Mouse (Mus musculus) myocyte (in vitro differentiated cells): ENCODE measurements around the gene She. TPM values are rescaled to one million over a fixed set of nuclear protein-coding genes. Genes with fewer than 3 reads are reported as not detected.

Experiments used
- H3K27me3 ChIP-seq: one replicate; pipeline ENCODE4 v1.6.1; 2011; ENCODE audit not compliant: control insufficient read depth, insufficient read depth, insufficient read length
- H3K36me3 ChIP-seq: one replicate; pipeline ENCODE4 v1.6.1; 2011; ENCODE audit not compliant: control insufficient read depth, insufficient read depth
- H3K4me2 ChIP-seq: one replicate; pipeline ENCODE4 v1.6.1; 2011; ENCODE audit warnings: low read depth, control low read depth
- H3K4me3 ChIP-seq: one replicate; pipeline ENCODE4 v1.5.1; 2011; ENCODE audit warnings: mild to moderate bottlenecking, control low read depth, moderate library complexity
- H3K79me2 ChIP-seq: one replicate; pipeline ENCODE4 v1.6.1; 2011; ENCODE audit not compliant: control insufficient read depth, insufficient read depth
- H3ac ChIP-seq: one replicate; pipeline ENCODE4 v1.6.1; 2011; ENCODE audit not compliant: control insufficient read depth, insufficient read length
- CEBPB ChIP-seq: IDR thresholded peaks from 2 replicates; pipeline ENCODE4 v1.6.1; 2011; ENCODE audit warnings: mild to moderate bottlenecking, moderate library complexity; ENCODE audit not compliant: poor library complexity, insufficient read depth, severe bottlenecking
- E2F4 ChIP-seq: IDR thresholded peaks from one replicate; pipeline ENCODE4 v1.6.1; 2011; ENCODE audit warnings: mild to moderate bottlenecking, control low read depth, moderate library complexity; ENCODE audit not compliant: insufficient read depth
- MAX ChIP-seq: IDR thresholded peaks from one replicate; pipeline ENCODE4 v1.6.1; 2011; ENCODE audit warnings: low read depth, mild to moderate bottlenecking, control low read depth
- MYOD1 ChIP-seq, 3 experiments: IDR thresholded peaks; one replicate each; pipeline ENCODE4 v1.6.1; 2011; ENCODE audit warnings: control low read depth in 2 of 3, low read depth in 2 of 3, mild to moderate bottlenecking in 2 of 3, moderate library complexity in 1 of 3; ENCODE audit not compliant: insufficient read length in 2 of 3, control insufficient read depth in 1 of 3
- MYOG ChIP-seq, 3 experiments: IDR thresholded peaks; one replicate each; pipeline ENCODE4 v1.6.1; 2011; ENCODE audit warnings: control low read depth in 2 of 3, low read depth in 2 of 3, mild to moderate bottlenecking in 2 of 3; ENCODE audit not compliant: insufficient read length in 2 of 3, control insufficient read depth in 1 of 3, insufficient read depth in 1 of 3
- POLR2A ChIP-seq: IDR thresholded peaks from one replicate; pipeline ENCODE4 v1.6.1; 2011; ENCODE audit warnings: low read depth, mild to moderate bottlenecking, control low read depth, moderate library complexity; ENCODE audit not compliant: insufficient read length
- POLR2AphosphoS2 ChIP-seq: IDR thresholded peaks from one replicate; pipeline ENCODE4 v1.6.1; 2011; ENCODE audit warnings: low read depth, control low read depth; ENCODE audit not compliant: insufficient read length
- REST ChIP-seq: IDR thresholded peaks from one replicate; pipeline ENCODE4 v1.6.1; 2011; ENCODE audit warnings: mild to moderate bottlenecking, control low read depth, moderate library complexity; ENCODE audit not compliant: insufficient read depth, insufficient read length
- SRF ChIP-seq: IDR thresholded peaks from one replicate; pipeline ENCODE4 v1.6.1; 2011; ENCODE audit warnings: low read depth; ENCODE audit not compliant: control insufficient read depth, insufficient read length
- TCF12 ChIP-seq: IDR thresholded peaks from one replicate; pipeline ENCODE4 v1.6.1; 2011; ENCODE audit warnings: mild to moderate bottlenecking, control low read depth; ENCODE audit not compliant: poor library complexity, insufficient read depth, severe bottlenecking
- TCF3 ChIP-seq: IDR thresholded peaks from one replicate; pipeline ENCODE4 v1.6.1; 2011; ENCODE audit warnings: low read depth, control low read depth; ENCODE audit not compliant: insufficient read length
- USF1 ChIP-seq: IDR thresholded peaks from one replicate; pipeline ENCODE4 v1.6.1; 2011; ENCODE audit warnings: low read depth, mild to moderate bottlenecking, control low read depth, moderate library complexity
- polyA plus RNA-seq: library from polyadenylated mRNA; unstranded; fragments of >200 nt; fragmentation: generic; extraction: Trizol; gene quantifications from one replicate; pipeline ENCODE4 v1.2.1, GENCODE M21; 2012; ENCODE audit warnings: missing spikeins

She gene
- polyA plus RNA-seq, 1 experiment: not detected

DNA sequence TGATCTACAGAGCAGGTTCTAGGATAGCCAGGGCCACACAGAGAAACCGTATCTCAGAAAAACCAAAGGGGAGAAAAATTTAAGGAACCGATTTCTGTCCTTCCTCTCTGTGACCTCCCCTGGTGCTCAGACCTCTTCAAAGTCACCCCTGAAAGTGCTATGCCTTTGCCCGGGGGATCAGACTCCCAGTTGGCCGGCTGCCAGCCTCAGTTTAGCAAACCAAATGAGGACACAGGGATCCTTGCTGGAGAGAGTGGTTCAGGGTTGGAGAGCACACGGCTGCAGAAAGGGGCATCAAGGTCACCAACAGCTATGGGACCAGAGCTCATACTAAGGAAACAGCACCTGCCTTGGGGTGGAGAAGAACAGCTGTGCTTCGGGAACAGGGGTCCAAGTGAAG is 33.9 kb downstream of the She start:
- TF ChIP-seq REST (no peak), POLR2AphosphoS2 (no peak), USF1 (no peak), MYOG (IDR thresholded peaks at IDR 0.05; ENCODE audit: control insufficient read depth in 1 of 3, insufficient read depth in 1 of 3, insufficient read length in 2 of 3, low read depth in 2 of 3) (no peak), TCF12 (no peak), POLR2A (no peak), CEBPB (no peak), E2F4 (no peak), TCF3 (no peak), MYOD1 (IDR thresholded peaks at IDR 0.05; ENCODE audit: control insufficient read depth in 1 of 3, insufficient read length in 2 of 3, low read depth in 2 of 3) (no peak), MAX (no peak), SRF (no peak)
- H3K27me3 ChIP-seq: no peaks in the 10 kb centered on the region
- H3K36me3 ChIP-seq: no peaks in the 10 kb centered on the region
- no peak overlapping the region for H3K4me3 ChIP-seq
- H3ac ChIP-seq: no peak overlapping the region
- H3K79me2 ChIP-seq: no peaks in the 10 kb centered on the region
- H3K4me2 ChIP-seq: no peak overlapping the region

DNA sequence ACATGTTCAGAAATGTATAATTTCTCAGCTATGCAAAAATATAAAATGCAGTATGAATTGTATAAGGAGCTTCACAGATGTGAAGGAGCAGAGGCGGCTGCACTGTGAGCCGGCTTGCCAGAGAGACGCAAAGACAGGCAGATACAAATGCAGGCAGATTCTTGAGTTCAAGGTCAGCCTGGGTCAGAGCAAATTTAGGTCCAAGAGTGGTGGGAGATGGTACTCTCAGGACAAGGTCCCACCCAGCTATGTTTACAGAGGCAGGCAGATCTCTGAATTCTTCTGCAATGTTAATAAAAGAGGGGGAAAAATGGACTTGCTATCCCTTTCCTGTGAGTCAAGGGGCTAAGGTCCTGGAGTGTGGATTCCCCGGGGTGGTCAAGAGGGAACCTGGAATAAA is 34.6 kb downstream of the She start:
- no peaks in the 10 kb centered on the region for H3K36me3 ChIP-seq
- no peaks in the 10 kb centered on the region for H3K79me2 ChIP-seq
- TF ChIP-seq CEBPB (no peak), MAX (no peak), USF1 (no peak), E2F4 (no peak)
- H3K4me3 ChIP-seq: no peak overlapping the region
- H3K4me2 ChIP-seq: no peak overlapping the region
- H3ac ChIP-seq: no peak overlapping the region
- no peaks in the 10 kb centered on the region for H3K27me3 ChIP-seq

DNA sequence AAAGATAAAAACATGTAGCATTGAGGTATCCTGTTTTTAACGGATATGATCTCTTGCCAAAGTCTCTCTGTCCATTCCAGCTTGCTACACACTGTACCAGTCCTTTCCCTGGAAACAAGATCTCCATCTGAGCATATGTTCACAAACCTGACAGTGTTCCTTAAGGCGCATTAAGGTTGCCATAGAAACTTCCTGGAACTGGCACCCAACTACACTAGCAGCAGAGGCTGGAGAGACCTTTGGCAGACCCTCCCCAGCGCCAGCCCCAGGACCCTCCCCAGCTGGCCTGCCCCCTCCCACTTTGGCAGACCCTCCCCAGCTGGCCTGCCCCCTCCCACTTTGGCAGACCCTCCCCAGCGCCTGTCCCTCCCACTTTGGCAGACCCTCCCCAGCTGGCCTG is 36.5 kb downstream of the She start:
- no peaks in the 10 kb centered on the region for H3K27me3 ChIP-seq
- H3K4me3 ChIP-seq: no peak overlapping the region
- TF ChIP-seq MYOG (IDR thresholded peaks at IDR 0.05; ENCODE audit: control insufficient read depth in 1 of 3, insufficient read depth in 1 of 3, insufficient read length in 2 of 3, low read depth in 2 of 3) (no peak), REST (no peak), CEBPB (no peak), TCF3 (no peak), TCF12 (no peak), USF1 (no peak), MYOD1 (IDR thresholded peaks at IDR 0.05; ENCODE audit: control insufficient read depth in 1 of 3, insufficient read length in 2 of 3, low read depth in 2 of 3) (no peak), E2F4 (no peak), MAX (no peak), POLR2AphosphoS2 (no peak), POLR2A (no peak), SRF (no peak)
- no peaks in the 10 kb centered on the region for H3K36me3 ChIP-seq
- no peaks in the 10 kb centered on the region for H3K79me2 ChIP-seq
- H3ac ChIP-seq: no peak overlapping the region
- no peak overlapping the region for H3K4me2 ChIP-seq

DNA sequence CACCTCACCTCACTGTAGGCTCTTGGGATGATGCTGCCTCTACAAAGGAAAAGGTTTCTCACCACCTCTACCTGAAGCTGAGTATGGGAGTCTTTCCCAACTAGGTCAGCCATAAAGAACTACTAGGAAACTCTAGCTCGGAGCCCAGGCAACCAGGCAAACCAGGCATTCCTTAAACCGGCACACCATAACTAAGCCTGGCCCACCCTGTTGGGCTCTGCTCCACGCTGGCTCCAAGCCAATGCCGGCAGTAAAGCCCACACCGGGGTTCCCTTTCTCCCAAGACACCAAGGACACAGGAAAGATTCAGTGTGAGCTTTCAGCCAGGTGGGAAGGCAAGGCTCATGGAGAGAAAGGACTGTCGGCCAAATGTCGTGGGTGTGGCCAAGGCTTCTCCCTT is 37.2 kb downstream of the She start:
- no peaks in the 10 kb centered on the region for H3K79me2 ChIP-seq
- H3ac ChIP-seq: no peak overlapping the region
- H3K4me2 ChIP-seq: no peak overlapping the region
- TF ChIP-seq SRF: no peak
- TF ChIP-seq REST: no peak
- TF ChIP-seq MYOD1 (IDR thresholded peaks at IDR 0.05; ENCODE audit: control insufficient read depth in 1 of 3, insufficient read length in 2 of 3, low read depth in 2 of 3): no peak
- no peak for TF ChIP-seq MAX
- no peak for TF ChIP-seq POLR2A
- no peak for TF ChIP-seq MYOG (IDR thresholded peaks at IDR 0.05; ENCODE audit: control insufficient read depth in 1 of 3, insufficient read depth in 1 of 3, insufficient read length in 2 of 3, low read depth in 2 of 3)
- no peak for TF ChIP-seq POLR2AphosphoS2
- no peak for TF ChIP-seq E2F4
- H3K36me3 ChIP-seq: no peaks in the 10 kb centered on the region
- H3K27me3 ChIP-seq: no peaks in the 10 kb centered on the region
- H3K4me3 ChIP-seq: no peak overlapping the region

DNA sequence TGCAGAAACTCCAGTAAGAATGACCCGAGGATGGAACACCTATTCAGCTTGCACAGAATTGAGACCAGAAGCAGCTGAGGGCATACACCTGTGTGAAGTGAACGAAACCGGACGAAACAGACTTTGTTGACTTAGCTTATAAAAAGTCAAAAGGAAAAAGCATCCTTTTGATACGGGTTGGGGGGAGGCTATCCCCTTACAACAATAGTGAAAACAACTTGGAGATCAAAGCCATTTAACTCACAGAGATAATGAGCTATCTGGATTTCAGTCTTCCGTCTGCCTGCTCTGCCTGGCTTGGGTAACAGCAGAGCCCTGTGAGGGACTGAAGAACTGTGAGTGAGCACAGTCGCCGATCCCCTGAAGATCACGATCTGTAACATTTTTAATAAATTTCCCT is 37.8 kb downstream of the She start:
- H3ac ChIP-seq: no peak overlapping the region
- no peak for TF ChIP-seq CEBPB
- TF ChIP-seq MYOD1 (IDR thresholded peaks at IDR 0.05; ENCODE audit: control insufficient read depth in 1 of 3, insufficient read length in 2 of 3, low read depth in 2 of 3): no peak
- TF ChIP-seq MYOG (IDR thresholded peaks at IDR 0.05; ENCODE audit: control insufficient read depth in 1 of 3, insufficient read depth in 1 of 3, insufficient read length in 2 of 3, low read depth in 2 of 3): no peak
- no peak for TF ChIP-seq USF1
- no peak for TF ChIP-seq MAX
- TF ChIP-seq TCF12: no peak
- no peak for TF ChIP-seq E2F4
- no peak for TF ChIP-seq REST
- no peak for TF ChIP-seq SRF
- no peaks in the 10 kb centered on the region for H3K27me3 ChIP-seq
- no peak overlapping the region for H3K4me2 ChIP-seq
- no peaks in the 10 kb centered on the region for H3K36me3 ChIP-seq
- no peaks in the 10 kb centered on the region for H3K79me2 ChIP-seq
- H3K4me3 ChIP-seq: no peak overlapping the region
